ENCODE assay signal across 16 mouse cellular contexts in genomic region chr2:10009671-10010254, GRCm38 (mm10). TPM values are rescaled to one million over a fixed set of nuclear protein-coding genes. Genes with fewer than 3 reads are reported as not detected.
A peak's percentile ranks its signal among the peaks of the same experiment; 100 is the strongest.
DNase-seq lines count a peak whose midpoint lies in the region; ATAC-seq lines count a peak whose summit lies in the region.
"Had no signal": no experiment of that assay in that cellular context is flagged by ENCODE, and none has a peak within 500 bp of the region (broad histone marks: within the 10 kb centered on the region; RNA-seq: fewer than 3 reads in every experiment).

No protein-coding gene starts in this region.

- peak overlapping the region; percentile 29; the same call in 1 of the 2 replicates for H3K27ac ChIP-seq in kidney, embryonic 15.5 days
- H3K27ac ChIP-seq: embryonic facial prominence, embryonic 15.5 days; left cerebral cortex, adult 2 months; stomach, embryonic 15.5 days had no signal

- WGBS in kidney, embryonic 15.5 days: 59% methylated on average over 13 of the region's 13 CpGs

- H3K9me3 ChIP-seq in kidney, embryonic 15.5 days (replicated peaks): no peaks in the 10 kb centered on the region
- H3K9me3 ChIP-seq: embryonic facial prominence, embryonic 15.5 days; stomach, embryonic 15.5 days had no signal

- peak overlapping the region; percentile 20; the same call in 1 of the 2 replicates for H3K4me2 ChIP-seq in kidney, embryonic 15.5 days
- H3K4me2 ChIP-seq: embryonic facial prominence, embryonic 15.5 days; midbrain, embryonic 11.5 days; stomach, embryonic 15.5 days had no signal

- no peaks in the 10 kb centered on the region for H3K27me3 ChIP-seq in kidney, embryonic 15.5 days
- H3K27me3 ChIP-seq: embryonic facial prominence, embryonic 15.5 days; stomach, embryonic 15.5 days had no signal

- H3K36me3 ChIP-seq in kidney, embryonic 15.5 days: no peaks in the 10 kb centered on the region
- H3K36me3 ChIP-seq: embryonic facial prominence, embryonic 15.5 days; stomach, embryonic 15.5 days had no signal

- no peak overlapping the region for H3K4me3 ChIP-seq in kidney, embryonic 15.5 days (replicated peaks)
- H3K4me3 ChIP-seq: embryonic facial prominence, embryonic 15.5 days; left cerebral cortex, adult 2 months; myocyte; stomach, embryonic 15.5 days had no signal

- DNase-seq in adrenal gland, adult (ENCODE audit: inconsistent age in 2 of 2, low spot score in 1 of 2): peak; percentile 36 to 73
- DNase-seq in adrenal gland, postnatal 4 days (ENCODE audit: low spot score in 2 of 2): no peak
- DNase-seq in kidney, adult 9 months: no peak
- DNase-seq in 3134 (ENCODE audit: extremely low read depth, insufficient read length, low spot score): peak; percentile 34
- peak; percentile 22 to 32 for DNase-seq in adrenal gland, postnatal 36 days
- no peak for DNase-seq in B cell, adult 2 months
- no peak for DNase-seq in cerebellum, postnatal 4 days (ENCODE audit: low spot score in 2 of 2)
- DNase-seq: cerebellum, adult 11-12 months; gastrocnemius, postnatal 10 days; spleen, adult 18-20 months had no signal

- H3K9ac ChIP-seq in kidney, embryonic 15.5 days: no peak overlapping the region
- H3K9ac ChIP-seq: embryonic facial prominence, embryonic 15.5 days; stomach, embryonic 15.5 days had no signal

- H3K4me1 ChIP-seq in kidney, embryonic 15.5 days: peaks cover 12% of the 10 kb centered on the region; the same call in 1 of the 2 replicates
- H3K4me1 ChIP-seq: embryonic facial prominence, embryonic 15.5 days; stomach, embryonic 15.5 days had no signal

- peak; percentile 63; the same call in 1 of the 2 replicates for ATAC-seq in kidney, embryonic 15.5 days (replicated peaks; ENCODE audit: low FRiP score)

RNA-seq across cellular contexts. Expression of gene Taf3, which starts 38.6 kb away (rescaled TPM):
- 10 to 100 TPM; 11.2 to 11.9 TPM for total RNA-seq in adrenal gland, postnatal 4 days (2021)
- polyA plus RNA-seq in kidney, embryonic 15.5 days (2015; fragmentation: Nextera tagmentation; extraction: Ambion mirVana): 16.4 TPM in 2 replicates
- total RNA-seq in adrenal gland, postnatal 36 days (2021): 10 to 100 TPM; 11.8 to 12.1 TPM

Comparison
In these comparisons a context has a peak if more than half of its experiments do, and no peak if none do; other contexts are left out.
1. DNase-seq: peak in adrenal gland, adult (2 of 2), 3134 (single experiment) and adrenal gland, postnatal 36 days (2 of 2); none in adrenal gland, postnatal 4 days (0 of 2), kidney, adult 9 months (single experiment), B cell, adult 2 months (0 of 2) and cerebellum, postnatal 4 days (0 of 2).